Mouse (Mus musculus) B cell, adult 2 months (primary cell): Measurements from ENCODE around the gene Nup107.
"Not testable (repeated sequence)": the region's sequence is repeated elsewhere in the genome, so short reads cannot be mapped to it uniquely, and the experiment has no call there.

Experiments used
- DNase-seq, 2 experiments: peaks; one replicate each; pipeline ENCODE4 v3.0.0; 2022

The Nup107 gene

GRCm38 (mm10) chr10:117734104-117734852 lies 58.2 kb downstream of the Nup107 start:
- not testable (repeated sequence) for DNase-seq

DNA sequence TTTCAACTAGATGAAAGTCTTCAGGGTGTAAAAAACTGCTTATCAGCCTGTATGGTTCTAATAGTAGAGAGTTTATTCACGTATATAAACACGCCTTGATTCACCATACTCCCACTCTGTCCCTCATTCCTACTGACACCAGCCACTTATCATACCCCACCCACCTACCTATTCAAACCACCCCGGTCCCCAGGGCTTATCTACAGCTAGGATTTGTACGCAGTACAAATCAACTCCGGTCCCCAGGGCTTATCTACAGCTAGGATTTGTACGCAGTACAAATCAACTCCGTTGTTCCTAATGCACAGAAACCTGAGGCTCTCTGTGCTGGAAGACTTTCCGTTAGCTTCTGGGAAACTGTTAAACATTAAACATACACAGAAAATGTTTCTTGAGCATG lies 58.9 kb downstream of the Nup107 start:
- not testable (repeated sequence) for DNase-seq

GRCm38 (mm10) chr10:117732962-117733592 lies 59.4 kb downstream of the Nup107 start:
- no peak for DNase-seq

- no peak for DNase-seq
Measured at GRCm38 (mm10) chr10:117732184-117732583, 60.3 kb downstream of the Nup107 start.

DNA sequence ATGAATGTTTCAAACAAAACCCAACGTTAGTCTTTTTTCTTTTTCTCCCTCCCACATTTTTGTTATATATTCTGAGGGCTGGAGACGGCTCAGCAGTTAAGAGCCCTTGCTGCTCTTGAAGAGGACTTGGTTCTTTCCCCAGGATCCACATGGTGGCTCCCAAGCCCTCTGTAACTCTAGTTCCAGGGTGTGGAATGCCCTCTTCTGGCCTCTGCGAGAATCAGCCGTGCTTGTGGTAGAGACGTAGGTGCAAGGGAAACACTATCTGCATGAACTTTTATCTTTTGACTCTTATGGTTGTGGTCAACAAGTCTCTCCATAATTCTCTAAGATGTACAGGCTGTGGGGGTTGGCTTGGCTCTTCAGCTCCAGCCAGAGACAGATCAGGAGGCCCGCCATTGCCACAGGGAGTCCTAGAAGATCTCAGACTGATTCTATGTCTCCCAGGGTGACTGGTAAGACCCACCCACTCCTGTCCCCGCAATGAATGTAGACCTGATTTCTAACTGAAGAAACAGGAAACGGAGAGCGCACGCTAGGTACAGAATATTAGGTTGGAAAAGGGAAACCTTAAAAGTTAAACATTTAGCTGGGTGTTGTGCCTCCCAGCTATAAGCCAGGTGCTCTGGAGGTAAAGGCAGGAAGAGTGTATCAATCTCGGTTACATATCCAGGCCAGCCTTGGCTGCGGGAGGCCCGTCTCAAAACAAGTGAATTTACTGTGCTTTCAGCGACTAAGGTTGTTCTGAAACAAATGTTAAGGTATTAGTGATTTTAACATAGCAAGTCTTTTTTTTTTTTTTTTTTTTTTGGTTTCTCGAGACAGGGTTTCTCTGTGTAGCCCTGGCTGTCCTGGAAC lies 61.0 kb downstream of the Nup107 start:
- peak; percentile 32 to 46 for DNase-seq

- no peak for DNase-seq
Measured at GRCm38 (mm10) chr10:117730637-117731203, 61.8 kb downstream of the Nup107 start.

- no peak for DNase-seq
Measured at GRCm38 (mm10) chr10:117730140-117730539, 62.4 kb downstream of the Nup107 start.

DNA sequence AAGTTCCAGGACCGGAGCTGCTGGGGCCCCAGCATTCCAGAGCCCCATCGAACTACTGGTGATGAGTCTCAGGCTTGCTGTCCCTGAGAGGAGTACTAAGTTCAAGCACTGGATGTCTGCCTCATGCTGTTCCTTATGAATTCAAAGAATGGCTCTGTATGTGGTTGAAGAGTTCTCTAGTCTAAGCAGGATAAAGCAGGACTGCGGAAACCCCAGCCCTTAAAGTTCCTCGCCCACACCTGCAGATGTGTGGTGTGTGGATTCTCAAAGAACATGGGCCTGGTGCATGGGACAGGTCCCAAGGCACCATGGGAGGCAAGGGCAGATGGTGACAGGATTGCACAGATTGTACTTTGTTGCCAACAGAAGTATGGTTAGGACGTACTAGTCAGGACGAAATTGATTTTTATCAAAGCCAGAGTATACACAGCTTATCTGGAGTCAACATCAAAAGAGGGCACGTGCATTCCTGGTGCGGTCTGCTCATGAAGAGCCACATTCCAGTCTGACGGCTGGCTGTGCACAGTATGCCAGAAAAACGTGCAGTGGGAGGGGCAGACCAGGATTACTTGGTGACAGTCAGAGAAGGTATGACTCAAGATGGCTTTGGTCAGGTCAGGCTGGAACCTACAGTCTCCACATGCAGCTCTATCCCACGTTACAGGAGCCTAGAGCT lies 63.2 kb downstream of the Nup107 start:
- no peak for DNase-seq

DNA sequence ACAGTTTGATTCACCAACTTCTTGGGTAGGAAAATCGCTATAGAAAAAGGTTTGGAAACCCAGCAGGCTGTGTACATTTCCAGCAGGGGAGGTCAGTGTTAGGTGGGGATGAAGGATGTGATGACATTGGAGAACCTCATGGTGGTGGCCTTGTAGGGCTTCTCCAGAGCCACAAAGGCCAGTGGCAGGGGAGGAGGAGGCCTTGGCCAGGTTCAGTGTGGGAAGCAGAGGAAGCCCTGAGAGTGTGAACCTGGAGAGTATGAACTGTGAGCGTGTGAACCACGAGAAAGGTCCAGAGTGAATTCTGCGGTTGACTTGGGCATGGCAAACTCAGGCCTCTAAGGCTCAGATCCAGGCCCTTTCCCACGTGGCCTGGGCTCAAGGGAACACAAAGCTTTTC lies 63.9 kb downstream of the Nup107 start:
- DNase-seq = no peak

DNA sequence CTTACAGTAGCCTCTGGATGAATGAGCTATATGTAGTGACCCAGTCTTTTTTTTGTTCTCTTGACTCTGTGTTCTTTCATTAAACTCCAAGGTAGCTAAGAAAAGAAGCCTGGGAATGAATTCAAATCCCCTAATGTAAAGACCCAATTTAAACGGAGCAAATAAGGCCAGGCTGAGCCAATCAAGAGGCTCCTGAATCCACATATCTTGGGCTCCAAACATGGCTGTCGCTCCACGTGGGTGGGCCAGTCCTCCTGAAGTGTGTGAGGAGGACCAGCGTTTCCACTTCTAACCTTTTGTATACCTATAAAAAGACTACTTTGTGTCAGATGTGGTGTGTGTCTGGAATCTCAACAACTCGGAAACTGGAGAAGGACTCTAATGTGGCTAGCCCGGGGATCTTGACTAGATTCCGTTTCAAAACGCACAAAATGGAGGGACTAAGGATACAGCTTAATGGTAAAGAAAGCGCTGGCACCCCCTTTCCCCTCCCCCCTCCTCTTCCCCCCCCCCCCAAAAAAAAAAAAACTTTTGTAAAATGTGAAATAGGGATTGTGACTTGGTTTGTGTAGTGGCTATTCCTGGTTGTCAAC lies 64.9 kb downstream of the Nup107 start:
- DNase-seq = no peak

GRCm38 (mm10) chr10:117726888-117727385 lies 65.6 kb downstream of the Nup107 start:
- no peak for DNase-seq

- DNase-seq = no peak
Measured at GRCm38 (mm10) chr10:117726350-117726749, 66.2 kb downstream of the Nup107 start.

DNA sequence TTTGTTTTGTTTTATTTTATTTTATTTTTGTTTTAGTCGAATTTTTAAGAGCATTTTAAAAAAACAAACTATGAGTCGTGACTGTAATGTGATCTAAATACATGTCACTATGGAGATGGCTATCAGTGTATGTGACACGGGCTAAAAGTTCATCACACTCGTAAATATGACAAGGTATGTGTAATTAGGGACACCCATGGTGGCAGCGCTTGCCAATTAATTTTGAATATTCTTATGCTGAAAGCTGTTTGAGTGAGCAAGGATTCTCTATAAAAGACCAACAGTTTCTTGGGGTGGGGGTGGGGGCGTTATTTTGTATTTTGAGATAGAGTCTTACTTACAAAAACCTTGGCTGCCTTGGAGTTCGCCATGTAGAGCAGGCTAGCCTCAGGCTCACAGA lies 66.8 kb downstream of the Nup107 start:
- DNase-seq = no peak

DNA sequence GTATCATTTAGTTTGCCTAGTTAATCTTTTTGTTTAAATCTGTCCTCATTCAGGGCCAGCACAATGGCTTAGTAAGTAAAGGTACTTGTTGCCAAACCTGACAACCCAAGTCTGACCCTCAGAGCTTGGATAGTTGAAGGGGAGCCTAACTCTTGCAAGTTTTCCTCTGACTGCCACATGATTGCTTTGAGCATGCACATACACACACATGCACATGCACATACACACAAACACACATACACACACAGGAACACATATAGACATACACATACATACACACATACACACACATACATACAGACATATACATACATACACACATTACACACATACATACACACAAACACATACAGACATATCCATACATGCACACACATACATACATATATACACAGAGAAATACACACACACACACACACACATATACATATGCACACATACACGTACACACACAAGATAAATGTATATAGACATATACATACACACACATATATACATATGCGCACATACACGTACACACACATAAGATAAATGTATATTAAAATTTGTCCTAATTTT lies 67.6 kb downstream of the Nup107 start:
- DNase-seq = no peak

GRCm38 (mm10) chr10:117724136-117724718 lies 68.3 kb downstream of the Nup107 start:
- DNase-seq = no peak

DNA sequence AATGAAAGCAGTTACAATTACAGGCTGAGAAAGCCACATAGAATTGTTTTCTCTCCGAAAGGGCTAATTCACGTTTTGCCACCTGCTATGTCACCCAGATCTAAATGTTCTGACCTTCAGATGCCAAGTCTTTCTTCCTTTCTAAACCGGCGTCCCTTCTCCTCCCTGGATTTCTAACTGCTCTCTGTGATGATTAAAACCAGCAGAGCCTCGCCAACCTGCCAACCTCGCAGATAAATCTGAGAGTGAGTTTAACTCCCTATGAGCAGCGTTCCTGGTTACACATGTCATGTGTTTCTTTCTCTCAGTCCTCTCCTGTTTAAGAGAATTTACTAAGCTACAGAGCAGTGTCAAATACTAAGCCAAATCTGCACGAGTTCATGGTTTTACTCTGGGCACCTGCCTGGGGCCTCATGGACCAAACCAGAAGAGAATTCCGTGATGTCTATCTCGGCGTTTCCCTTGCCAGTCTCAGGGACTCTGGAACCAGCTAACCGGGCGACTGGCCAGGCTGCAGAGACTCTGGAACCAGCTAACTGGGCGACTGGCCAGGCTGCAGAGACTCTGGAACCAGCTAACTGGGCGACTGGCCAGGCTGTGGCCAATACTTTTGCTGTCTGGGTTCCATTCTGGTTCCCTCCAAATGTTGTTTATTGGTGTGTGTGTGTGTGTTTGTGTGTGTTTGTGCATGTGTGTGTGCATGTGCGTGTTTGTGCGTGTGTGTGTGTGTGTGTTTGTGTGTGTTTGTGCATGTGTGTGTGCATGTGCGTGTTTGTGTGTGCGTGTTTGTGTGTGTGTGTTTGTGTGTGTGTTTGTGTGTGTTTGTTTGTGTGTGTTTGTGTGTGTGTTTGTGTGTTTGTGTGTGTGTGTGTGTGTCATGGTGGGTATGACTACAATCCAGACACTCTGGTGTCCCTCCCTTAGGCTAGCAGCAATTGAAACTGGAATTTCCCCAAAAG lies 74.1 kb downstream of the Nup107 start:
- DNase-seq = no peak

GRCm38 (mm10) chr10:117717583-117717982 lies 74.9 kb downstream of the Nup107 start:
- no peak for DNase-seq

DNA sequence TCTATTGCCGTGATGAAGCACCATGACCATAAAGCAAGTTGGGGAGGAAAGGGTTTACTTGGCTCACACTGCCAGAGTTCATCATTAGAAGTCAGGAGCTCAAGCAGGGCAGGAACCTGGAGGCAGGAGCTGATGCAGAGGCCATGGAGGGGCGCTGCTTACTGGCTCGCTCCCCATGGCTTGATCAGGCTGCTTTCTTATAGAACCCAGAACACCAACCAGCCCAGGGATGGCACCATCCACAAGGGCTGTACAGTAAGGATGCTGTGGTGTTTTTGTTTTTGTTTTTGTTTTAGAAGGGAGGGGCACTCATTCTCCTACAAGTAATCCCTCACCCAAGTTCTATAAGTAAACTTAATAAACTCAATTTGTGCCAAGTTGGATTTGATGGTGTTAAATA lies 75.8 kb downstream of the Nup107 start:
- DNase-seq = no peak

DNA sequence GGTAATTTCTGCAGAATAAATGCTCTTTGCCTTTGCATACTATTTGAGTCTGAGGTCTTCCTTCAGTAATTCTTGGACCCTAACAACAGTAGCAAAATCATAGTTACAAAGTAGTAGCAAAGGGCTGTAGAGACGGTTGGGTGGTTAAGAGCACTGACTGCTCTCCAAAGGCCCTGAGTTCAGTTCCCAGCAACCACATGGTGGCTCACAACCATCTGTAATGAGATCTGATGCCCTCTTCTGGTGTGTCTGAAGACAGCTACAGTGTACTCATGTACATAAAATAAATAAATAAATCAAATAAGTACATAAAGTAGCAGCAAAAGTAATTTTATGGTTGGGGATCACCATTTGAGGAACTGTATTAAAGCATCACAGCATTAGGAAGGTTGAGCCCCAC lies 76.9 kb downstream of the Nup107 start:
- DNase-seq = not testable (repeated sequence)

- DNase-seq = no peak
Measured at GRCm38 (mm10) chr10:117714928-117715500, 77.5 kb downstream of the Nup107 start.
